Mouse (Mus musculus) adrenal gland, adult 2 months (tissue): ENCODE measurements around the gene Hip1r. TPM values are rescaled to one million over a fixed set of nuclear protein-coding genes. Genes with fewer than 3 reads are reported as not detected.

Experiments used
- DNase-seq: peaks from one replicate; pipeline ENCODE4 v3.0.0; 2021
- polyA plus RNA-seq: library from polyadenylated mRNA; depleted of rRNA; stranded (reverse); fragments of >200 nt; gene quantifications from 2 replicates; pipeline ENCODE4 v1.2.3, GENCODE M21; 2012
- total RNA-seq, 2 experiments: library from RNA; stranded (reverse); gene quantifications; 2 replicates each; pipeline ENCODE4 v1.2.3; 2021

Hip1r gene
- total and polyA plus RNA-seq, 3 experiments, result 10.4 to 19.3 (median 16.4) TPM

- no peak for DNase-seq
Observed at GRCm38 (mm10) chr5:123996194-123996593, 22.8 kb downstream of the Hip1r start.

GRCm38 (mm10) chr5:123996695-123997094, 23.3 kb downstream of the Hip1r start:
- no peak for DNase-seq

DNA sequence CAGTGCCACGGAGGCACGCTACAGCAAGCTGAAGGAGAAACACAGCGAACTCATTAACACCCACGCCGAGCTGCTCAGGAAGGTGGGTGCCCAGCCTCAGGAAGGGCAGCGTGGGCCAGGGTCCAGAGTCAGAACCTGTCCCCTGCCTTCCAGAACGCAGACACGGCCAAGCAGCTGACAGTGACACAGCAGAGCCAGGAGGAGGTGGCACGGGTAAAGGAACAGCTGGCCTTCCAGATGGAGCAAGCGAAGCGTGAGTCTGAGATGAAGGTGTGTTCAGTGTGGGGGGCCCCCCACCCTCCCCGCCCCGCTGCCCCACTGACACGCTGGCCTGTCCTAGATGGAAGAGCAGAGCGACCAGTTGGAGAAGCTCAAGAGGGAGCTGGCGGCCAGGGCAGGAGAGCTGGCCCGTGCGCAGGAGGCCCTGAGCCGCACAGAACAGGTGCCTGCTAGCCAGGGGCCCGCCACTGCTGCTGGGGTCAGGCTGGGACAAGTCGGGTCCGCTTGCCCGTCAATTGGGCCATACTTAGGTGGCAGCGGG, 23.9 kb downstream of the Hip1r start:
- no peak for DNase-seq

GRCm38 (mm10) chr5:123997811-123998210, 24.4 kb downstream of the Hip1r start:
- no peak for DNase-seq

- DNase-seq, result no peak
Observed at GRCm38 (mm10) chr5:123998370-123998769, 24.9 kb downstream of the Hip1r start.

GRCm38 (mm10) chr5:124000824-124001223, 27.4 kb downstream of the Hip1r start:
- peak; percentile 90 for DNase-seq

DNA sequence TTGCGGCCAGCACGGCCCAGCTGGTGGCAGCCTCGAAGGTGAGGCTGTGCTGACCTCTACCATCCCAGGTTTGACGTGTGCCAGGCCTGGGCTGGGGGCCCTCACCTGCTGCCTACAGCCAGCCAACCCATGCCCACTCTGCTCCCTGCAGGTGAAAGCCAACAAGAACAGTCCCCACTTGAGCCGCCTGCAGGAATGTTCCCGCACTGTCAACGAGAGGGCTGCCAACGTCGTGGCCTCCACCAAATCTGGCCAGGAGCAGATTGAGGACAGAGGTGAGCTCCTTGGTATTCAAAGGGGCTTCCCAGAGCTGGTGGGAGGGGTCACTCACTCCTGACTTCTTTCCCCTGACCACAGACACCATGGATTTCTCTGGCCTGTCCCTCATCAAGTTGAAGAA, 27.8 kb downstream of the Hip1r start:
- no peak for DNase-seq

GRCm38 (mm10) chr5:124002876-124003275, 29.4 kb downstream of the Hip1r start:
- peak; percentile 75 for DNase-seq

- peak; percentile 42 for DNase-seq
Observed at GRCm38 (mm10) chr5:124003375-124003774, 29.9 kb downstream of the Hip1r start.

DNA sequence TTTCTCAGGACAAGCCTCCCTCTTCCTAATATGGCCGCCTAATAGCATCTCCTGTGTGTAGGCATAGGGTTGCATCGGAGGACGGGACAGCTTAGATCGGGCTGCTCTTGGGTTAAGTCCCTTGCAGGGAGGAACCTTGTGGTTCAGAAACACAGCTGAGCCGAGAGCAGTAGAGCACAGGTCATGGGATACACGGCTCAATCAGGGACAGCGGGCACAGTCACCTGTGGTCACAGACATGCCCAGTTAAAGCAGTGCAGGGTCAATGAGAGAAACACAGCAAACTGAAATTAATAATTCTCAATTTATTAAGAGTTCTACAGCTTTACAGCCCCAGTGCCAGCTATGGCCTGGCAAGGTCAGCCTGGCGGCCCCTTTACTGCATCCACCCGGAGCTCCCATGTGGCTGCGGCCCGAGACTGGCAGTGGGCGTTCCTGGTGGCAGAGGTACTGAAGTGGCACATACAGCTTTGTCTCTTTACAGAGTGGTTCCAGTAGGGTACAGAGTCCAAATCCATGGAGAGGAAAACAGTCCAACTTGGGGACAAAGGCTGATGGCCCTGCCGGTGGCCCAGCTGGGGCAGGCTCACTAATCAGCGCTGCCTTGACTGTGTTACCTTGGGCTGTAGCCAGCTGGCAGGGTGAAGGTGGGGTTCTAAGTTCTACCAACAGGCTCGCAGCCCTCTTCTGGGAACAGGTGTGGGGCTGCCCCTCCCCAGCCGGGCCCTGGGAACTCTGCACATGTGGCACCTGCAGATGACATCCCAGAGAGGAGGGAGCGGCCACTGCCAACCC, 31.1 kb downstream of the Hip1r start:
- peak; percentile 88 for DNase-seq

DNA sequence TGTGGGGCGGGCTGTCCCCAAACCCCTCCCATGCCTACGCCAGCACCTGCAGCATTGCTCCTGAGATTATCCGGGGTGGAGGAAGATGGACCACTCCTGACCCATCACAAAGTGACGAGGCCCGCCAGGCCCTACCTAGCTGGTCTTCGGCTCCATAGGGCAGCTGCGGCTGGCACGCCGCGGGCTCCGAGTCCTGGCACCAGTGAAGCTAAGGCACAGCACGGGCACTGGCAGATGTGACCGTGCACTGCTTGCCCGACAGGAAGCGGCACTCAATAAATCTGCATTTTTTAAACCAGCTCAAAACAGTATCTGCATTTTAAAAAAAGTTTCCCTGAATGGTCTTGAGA, 31.7 kb downstream of the Hip1r start:
- no peak for DNase-seq

DNA sequence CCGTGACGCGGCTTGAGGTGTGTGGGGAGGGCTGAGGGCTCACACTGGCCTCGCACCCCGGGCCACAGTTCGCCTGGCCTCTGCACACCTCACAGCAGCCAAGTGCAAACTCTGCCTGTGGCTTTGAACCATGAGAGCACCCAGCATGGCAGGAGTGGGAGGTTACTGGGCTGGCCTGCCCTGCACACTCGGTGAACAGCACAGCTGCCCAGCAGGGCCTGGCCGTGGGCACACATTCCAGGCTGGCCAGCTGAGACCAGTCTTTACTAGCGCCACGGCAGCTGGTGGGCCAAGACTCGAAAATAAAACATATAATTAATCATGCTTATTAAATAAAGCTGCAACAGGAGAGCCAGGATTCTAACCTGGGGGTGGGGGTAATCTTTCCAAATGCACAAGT, 32.2 kb downstream of the Hip1r start:
- no peak for DNase-seq

DNA sequence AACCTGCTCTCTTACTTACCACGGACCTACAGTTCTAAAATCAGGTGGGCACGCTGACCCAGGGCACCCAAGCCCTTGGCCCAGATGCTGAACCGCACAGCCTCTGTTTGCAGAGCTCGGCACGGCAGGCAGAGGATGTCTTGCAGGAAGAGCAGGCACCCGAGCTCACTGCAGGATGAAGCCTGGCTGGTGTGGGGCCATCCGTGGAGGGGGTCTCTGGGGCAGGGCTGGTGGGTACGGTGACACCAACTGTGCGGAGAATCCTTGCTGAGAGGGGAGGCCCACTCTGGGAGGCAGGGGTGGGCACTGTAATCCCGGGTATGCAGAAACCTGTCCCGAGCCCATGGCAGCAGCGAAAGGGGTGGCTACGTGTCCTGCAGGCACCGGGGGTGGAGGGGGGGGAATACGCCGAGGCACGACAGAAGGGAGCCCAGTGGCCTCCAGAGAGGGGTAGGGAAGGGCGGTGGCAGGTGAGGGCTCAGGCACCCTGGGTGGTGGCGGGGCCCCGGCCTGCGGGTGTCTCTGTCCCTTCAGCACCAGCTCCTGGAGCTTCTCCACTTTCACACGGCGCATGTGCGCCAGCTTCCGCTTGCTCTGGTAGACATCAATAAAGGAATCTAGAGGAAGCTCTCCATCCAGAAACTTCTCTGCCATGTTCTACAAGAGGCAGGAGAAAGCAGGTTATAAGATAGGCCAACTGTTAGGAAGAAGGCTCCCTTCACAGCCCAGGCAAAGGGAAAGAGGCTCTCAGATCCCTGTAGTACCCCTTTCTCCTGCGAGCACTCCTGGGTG, 32.9 kb downstream of the Hip1r start:
- DNase-seq, result no peak

GRCm38 (mm10) chr5:124006891-124007491, 33.6 kb downstream of the Hip1r start:
- peak; percentile 99 for DNase-seq

GRCm38 (mm10) chr5:124010077-124010476, 36.6 kb downstream of the Hip1r start:
- DNase-seq, result no peak

- peak; percentile 78 for DNase-seq
Observed at GRCm38 (mm10) chr5:124010910-124011655, 37.7 kb downstream of the Hip1r start.

GRCm38 (mm10) chr5:124011927-124012326, 38.5 kb downstream of the Hip1r start:
- DNase-seq, result peak; percentile 44

GRCm38 (mm10) chr5:124012885-124013284, 39.5 kb downstream of the Hip1r start:
- peak; percentile 88 for DNase-seq

DNA sequence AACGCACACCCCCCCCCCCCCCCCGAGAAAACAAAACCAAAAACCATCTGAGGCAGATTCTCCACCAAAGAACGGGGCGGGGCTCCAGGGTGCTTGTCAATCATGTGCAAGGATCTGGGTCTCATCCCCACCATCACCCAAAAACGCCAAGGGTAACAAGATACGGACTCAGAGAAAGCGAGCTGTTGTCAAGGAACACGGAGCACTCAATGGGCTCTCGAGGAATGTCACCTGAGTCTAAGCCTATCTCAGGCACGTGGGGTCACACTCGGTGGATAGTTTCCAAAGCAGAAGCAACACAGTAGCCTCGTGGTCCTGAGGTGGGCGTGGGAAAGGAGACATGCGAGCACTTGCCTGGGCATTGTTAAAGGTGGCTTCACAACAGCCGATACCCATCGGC, 40.3 kb downstream of the Hip1r start:
- DNase-seq, result no peak

GRCm38 (mm10) chr5:124014180-124014579, 40.8 kb downstream of the Hip1r start:
- peak; percentile 2 for DNase-seq

DNA sequence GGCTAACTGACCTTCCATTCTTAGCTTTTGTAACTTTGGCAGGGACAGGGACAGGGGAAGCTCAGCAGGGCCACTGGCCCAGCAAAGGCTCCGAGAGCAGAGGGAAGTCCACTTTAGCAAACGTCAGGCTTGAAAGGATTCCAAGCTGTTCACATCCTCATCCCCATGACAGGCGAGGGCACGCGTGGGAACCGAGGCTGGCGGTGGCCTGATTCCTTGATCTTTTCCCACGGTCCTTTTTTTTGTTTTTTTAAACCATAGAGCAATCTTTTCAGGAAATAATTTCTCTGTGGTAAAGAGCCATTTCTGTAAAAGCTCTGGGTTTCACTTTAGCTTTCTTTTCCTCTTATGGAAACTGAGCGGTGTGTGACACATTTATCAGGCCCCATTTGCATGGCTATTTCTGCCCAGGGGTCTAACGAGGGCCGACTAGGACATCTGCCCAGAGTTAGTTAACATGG, 41.4 kb downstream of the Hip1r start:
- peak; percentile 79 for DNase-seq

- peak; percentile 38 for DNase-seq
Observed at GRCm38 (mm10) chr5:124015727-124016126, 42.3 kb downstream of the Hip1r start.
